Mouse (Mus musculus) liver, embryonic 14.5 days (tissue): Measurements from ENCODE around the gene Aldh1a3.

Source experiments
- CTCF ChIP-seq: IDR thresholded peaks from 2 replicates; pipeline ENCODE4 v1.5.1; 2016; ENCODE audit warnings: antibody characterized with exemption, low read depth, control low read depth
- EP300 ChIP-seq: IDR thresholded peaks from 2 replicates; pipeline ENCODE4 v1.6.1; 2016; ENCODE audit warnings: antibody characterized with exemption, low read depth

DNA sequence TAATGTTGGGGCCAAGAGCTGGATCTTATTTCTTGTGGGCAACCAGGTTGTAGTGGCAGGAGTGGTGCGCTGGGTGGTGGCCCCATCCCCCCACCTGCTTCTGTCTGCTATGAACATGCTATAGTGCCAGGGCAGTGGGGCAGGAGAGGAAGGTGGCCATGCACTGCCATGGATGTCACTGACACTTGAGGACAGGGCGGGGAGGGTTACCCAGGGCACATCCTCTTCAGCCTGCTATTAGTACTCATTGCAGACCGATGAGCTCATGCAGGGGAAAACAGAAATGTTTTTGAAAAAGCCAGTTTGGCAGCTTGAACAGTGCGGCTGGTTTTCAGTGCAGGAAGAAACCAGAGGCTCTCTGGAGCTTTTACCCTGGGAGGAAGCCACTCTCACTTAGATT lies 10.5 kb downstream of the Aldh1a3 start:
- TF ChIP-seq EP300 (no peak), CTCF (no peak)
